Mouse (Mus musculus) hindbrain, embryonic 11.5 days (tissue): ENCODE measurements around the gene Sergef. TPM values are rescaled to one million over a fixed set of nuclear protein-coding genes. Genes with fewer than 3 reads are reported as not detected.

Experiments
- ATAC-seq: fragments of 200-750 bp; cut with Nextera tagmentation; 2 replicates; pipeline ENCODE4 v1.8.0; 2017; ENCODE audit warnings: mild to moderate bottlenecking, moderate TSS enrichment, moderate library complexity; ENCODE audit not compliant: low FRiP score
- DNase-seq: peaks from one replicate; pipeline ENCODE4 v3.0.0-alpha.2; 2015; ENCODE audit warnings: low spot score
- H3K27ac ChIP-seq: fragments of 300-500 bp; sonication (generic); 2 replicates; pipeline ENCODE4 v1.5.1; 2014; ENCODE audit warnings: mild to moderate bottlenecking, low read depth, low read length
- H3K27me3 ChIP-seq: fragments of 300-500 bp; sonication (generic); 2 replicates; pipeline ENCODE4 v1.6.1; 2014; ENCODE audit warnings: mild to moderate bottlenecking, low read length, moderate library complexity, mixed read lengths; ENCODE audit not compliant: control insufficient read depth, insufficient read depth
- H3K36me3 ChIP-seq: fragments of 300-500 bp; sonication (generic); 2 replicates; pipeline ENCODE4 v1.6.1; 2014; ENCODE audit warnings: mild to moderate bottlenecking, low read length, moderate library complexity, mixed read lengths; ENCODE audit not compliant: control insufficient read depth, insufficient read depth
- H3K4me1 ChIP-seq: fragments of 300-500 bp; sonication (generic); replicated peaks from 2 replicates; pipeline ENCODE4 v1.6.1; 2014; ENCODE audit warnings: low read length, mixed read lengths; ENCODE audit not compliant: control insufficient read depth, insufficient read depth
- H3K4me2 ChIP-seq: fragments of 300-500 bp; sonication (generic); replicated peaks from 2 replicates; pipeline ENCODE4 v1.6.1; 2014; ENCODE audit warnings: mild to moderate bottlenecking, low read depth, low read length
- H3K4me3 ChIP-seq: fragments of 300-500 bp; sonication (generic); 2 replicates; pipeline ENCODE4 v1.5.1; 2014; ENCODE audit warnings: low read depth, low read length
- H3K9ac ChIP-seq: fragments of 300-500 bp; sonication (generic); 2 replicates; pipeline ENCODE4 v1.6.1; 2014; ENCODE audit warnings: low read depth, low read length
- H3K9me3 ChIP-seq: fragments of 300-500 bp; sonication (generic); 2 replicates; pipeline ENCODE4 v1.6.1; 2016; ENCODE audit warnings: low read length; ENCODE audit not compliant: control insufficient read depth
- WGBS: fragments of 180-500 bp; shearing (Covaris S2); extraction: QIAGEN DNeasy Blood & Tissue Kit; methylation state at CpG from one replicate; pipeline ENCODE4 v1.1.7; 2014; 5-methylcytosine and 5-hydroxymethylcytosine counted together
- polyA plus RNA-seq: library from polyadenylated mRNA; unstranded; fragments of >200 nt; fragmentation: Nextera tagmentation; extraction: Ambion mirVana; gene quantifications from 2 replicates; pipeline ENCODE4 v1.2.1, GENCODE M21; 2014

Sergef gene
- polyA plus RNA-seq, 1 experiment from 2014 or later: 16.0 TPM

DNA sequence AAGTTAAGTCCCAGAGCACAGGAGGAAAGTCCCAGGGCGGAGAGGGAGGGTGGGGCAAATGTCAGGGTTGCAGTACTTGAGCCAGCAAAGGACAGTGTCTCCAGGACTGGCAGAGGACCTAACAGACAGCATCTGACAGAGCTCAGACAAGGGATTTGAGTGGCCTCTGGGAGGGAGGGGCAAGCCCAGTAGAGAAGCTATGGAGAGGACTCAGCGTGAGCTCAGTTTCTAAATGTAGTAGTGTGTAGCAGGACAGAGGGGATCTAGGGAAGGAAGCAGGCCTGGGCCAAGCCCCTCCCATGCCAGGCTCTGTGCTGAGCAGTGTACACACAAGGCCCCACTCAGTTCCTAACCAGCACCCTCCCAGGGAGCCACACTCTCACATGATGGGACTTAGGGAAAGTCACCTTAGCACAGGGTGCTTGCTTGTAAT is 157.5 kb downstream of the Sergef start:
- H3K4me3 ChIP-seq: no peak overlapping the region
- H3K27ac ChIP-seq: no peak overlapping the region
- H3K9me3 ChIP-seq: no peaks in the 10 kb centered on the region
- 74% methylated on average over 2 of the region's 2 CpGs for WGBS
- no peaks in the 10 kb centered on the region for H3K27me3 ChIP-seq
- no peak overlapping the region for H3K4me2 ChIP-seq
- H3K36me3 ChIP-seq: no peaks in the 10 kb centered on the region
- H3K9ac ChIP-seq: no peak overlapping the region
- H3K4me1 ChIP-seq: no peaks in the 10 kb centered on the region; the same call in 1 of the 2 replicates
- ATAC-seq (no peak), DNase-seq (no peak)

DNA sequence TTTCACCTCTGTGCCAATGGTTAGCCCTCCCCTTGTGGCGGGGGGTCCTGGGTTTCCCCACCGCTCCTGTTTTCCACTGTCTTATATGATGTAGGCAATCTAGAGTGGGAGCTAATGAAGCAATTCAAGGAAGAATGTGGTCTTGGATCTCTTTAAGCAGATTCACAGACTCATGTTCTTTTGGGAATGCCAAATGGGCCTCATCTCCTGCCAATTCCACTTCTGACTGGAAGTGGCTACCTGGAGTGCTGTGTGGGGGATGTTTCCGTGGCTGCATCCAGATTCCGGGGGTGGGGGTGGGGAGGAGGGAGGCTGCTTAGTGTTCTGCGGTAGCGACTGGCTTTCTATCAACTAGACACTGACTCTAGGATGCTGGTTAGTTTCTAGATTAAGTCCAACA is 159.8 kb downstream of the Sergef start:
- no peaks in the 10 kb centered on the region; the same call in 1 of the 2 replicates for H3K4me1 ChIP-seq
- H3K9ac ChIP-seq: no peak overlapping the region
- no peaks in the 10 kb centered on the region for H3K9me3 ChIP-seq
- H3K27me3 ChIP-seq: no peaks in the 10 kb centered on the region
- no peak overlapping the region for H3K27ac ChIP-seq
- no peak overlapping the region for H3K4me2 ChIP-seq
- ATAC-seq: no peak
- 79% methylated on average over 6 of the region's 6 CpGs for WGBS
- DNase-seq: no peak
- no peaks in the 10 kb centered on the region for H3K36me3 ChIP-seq
- H3K4me3 ChIP-seq: no peak overlapping the region

DNA sequence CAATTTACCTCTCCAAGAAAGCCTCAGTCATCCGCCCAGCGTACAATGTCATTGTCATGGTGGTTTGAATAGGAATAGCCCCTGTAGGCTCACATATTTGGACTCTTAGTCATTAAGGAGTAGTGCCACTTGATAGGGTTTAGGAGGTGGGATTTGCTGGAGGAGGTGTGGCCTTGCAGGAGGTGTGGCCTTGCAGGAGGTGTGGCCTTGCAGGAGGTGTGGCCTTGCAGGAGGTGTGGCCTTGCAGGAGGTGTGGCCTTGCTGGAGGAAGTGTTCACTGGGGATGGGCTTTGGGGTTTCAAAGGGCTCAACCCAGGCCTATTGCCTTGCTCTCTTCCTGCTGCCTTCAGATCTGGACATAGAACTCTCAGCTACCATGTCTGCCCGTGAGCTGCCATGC is 162.2 kb downstream of the Sergef start:
- Histone ChIP-seq H3K9me3 (no peaks in the 10 kb centered on the region), H3K4me2 (no peak overlapping the region), H3K9ac (no peak overlapping the region), H3K4me3 (no peak overlapping the region), H3K27me3 (no peaks in the 10 kb centered on the region), H3K4me1 (no peaks in the 10 kb centered on the region; the same call in 1 of the 2 replicates), H3K27ac (no peak overlapping the region), H3K36me3 (no peaks in the 10 kb centered on the region)
- DNase-seq (no peak), ATAC-seq (no peak)
- 94% methylated on average over 3 of the region's 3 CpGs for WGBS

DNA sequence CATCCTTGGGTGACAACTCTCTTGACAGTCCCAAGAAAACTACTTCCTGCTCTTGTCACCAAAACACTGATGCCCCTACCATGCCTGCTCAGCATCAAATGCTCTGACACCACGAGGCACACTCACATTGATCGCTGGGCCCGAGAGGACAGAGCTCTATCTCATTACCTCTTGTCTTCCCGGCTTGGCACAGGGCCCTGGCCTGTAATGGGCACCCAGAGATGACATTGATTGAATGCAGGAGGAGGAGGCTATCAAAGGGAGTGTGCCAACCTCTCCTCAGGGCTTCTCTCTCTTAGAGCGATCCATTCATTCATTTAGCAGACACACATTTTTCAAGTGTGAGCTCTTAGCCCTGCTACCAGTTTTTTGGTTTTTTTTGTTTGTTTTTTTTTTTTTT is 164.1 kb downstream of the Sergef start:
- Histone ChIP-seq H3K36me3 (no peaks in the 10 kb centered on the region), H3K4me1 (no peaks in the 10 kb centered on the region), H3K9ac (no peak overlapping the region), H3K4me3 (no peak overlapping the region), H3K27ac (no peak overlapping the region), H3K9me3 (no peaks in the 10 kb centered on the region), H3K4me2 (no peak overlapping the region), H3K27me3 (no peaks in the 10 kb centered on the region)
- DNase-seq (no peak), ATAC-seq (no peak)
- 86% methylated on average over 5 of the region's 5 CpGs for WGBS

DNA sequence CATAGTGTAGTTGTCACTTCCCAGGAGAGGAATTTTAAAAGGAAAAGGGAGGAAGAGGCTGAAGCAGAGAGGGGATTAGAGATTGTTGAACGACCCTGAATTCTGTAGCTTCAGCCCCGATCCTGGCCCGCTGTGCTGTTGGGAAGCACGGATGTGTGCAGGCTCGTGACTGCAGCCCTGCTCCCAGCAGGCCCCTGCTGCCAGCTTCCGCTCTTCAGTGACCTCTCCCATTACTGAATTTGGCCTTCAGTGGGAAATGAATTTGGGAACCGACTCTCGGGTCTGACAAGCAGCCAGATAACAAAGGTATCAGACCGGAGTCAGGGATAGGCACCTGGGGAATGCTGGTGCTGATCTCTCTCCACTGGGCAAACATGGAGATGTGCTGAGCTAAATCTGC is 166.5 kb downstream of the Sergef start:
- H3K4me2 ChIP-seq: no peak overlapping the region
- no peaks in the 10 kb centered on the region for H3K4me1 ChIP-seq
- no peak overlapping the region for H3K27ac ChIP-seq
- no peak overlapping the region for H3K9ac ChIP-seq
- DNase-seq (no peak), ATAC-seq (no peak)
- no peaks in the 10 kb centered on the region for H3K36me3 ChIP-seq
- 32% methylated on average over 9 of the region's 9 CpGs for WGBS
- H3K4me3 ChIP-seq: no peak overlapping the region
- H3K9me3 ChIP-seq: no peaks in the 10 kb centered on the region
- no peaks in the 10 kb centered on the region for H3K27me3 ChIP-seq

DNA sequence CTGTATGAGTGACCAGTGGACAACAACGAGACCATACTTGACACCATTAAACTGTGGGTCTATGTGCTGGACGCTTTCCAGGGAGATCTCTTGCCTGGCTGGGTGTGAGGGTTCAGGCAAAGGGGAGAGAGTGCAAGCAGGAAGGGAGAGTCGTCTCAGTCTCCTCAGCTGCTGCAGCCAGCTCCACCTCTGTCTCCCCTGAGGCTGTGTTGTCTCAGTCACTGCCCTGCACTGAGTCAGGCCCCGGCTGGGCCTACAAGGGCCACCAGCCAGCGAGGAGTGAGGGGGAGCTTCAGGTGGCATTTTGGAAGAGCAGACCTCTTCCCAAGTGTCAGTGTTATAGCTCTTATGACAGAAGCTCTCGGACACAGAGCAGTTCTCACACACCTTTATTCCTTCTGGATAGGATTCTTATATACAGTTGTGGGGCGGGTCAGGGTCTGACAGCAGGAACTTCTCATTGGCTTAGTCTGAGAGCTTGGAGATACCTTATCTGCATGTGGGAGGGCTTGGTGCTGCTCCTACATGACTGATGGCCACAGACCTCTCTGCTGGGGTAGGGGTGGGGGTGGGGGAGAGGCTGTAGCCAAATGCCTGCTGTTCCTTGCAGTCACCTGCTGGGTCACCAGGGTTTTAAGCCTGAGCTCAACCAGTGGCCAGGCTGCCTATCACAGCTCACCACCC is 168.4 kb downstream of the Sergef start:
- DNase-seq: no peak
- no peak overlapping the region for H3K4me2 ChIP-seq
- no peak for ATAC-seq
- no peak overlapping the region for H3K9ac ChIP-seq
- no peak overlapping the region for H3K27ac ChIP-seq
- 73% methylated on average over 7 of the region's 7 CpGs for WGBS
- H3K4me3 ChIP-seq: no peak overlapping the region
- H3K27me3 ChIP-seq: no peaks in the 10 kb centered on the region
- no peaks in the 10 kb centered on the region for H3K36me3 ChIP-seq
- H3K4me1 ChIP-seq: no peaks in the 10 kb centered on the region
- H3K9me3 ChIP-seq: no peaks in the 10 kb centered on the region

DNA sequence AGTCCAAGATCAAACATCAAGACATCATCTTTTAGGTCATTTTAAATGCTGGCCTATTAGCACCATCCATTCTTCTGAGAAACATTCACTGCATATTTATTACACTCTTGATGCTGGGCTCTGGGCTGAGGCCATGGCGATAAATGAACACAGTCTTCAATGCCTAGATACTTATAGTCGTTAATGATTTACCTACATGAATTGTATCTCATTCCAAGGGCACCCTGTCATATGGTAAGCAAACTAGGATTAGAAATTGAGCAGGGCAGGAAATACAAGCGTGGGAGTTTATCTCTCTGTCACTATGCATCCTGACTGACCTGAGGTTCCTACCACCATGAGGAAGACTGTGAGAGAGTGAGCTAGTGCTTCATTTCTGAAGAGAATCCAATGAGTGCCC is 170.1 kb downstream of the Sergef start:
- no peak overlapping the region for H3K27ac ChIP-seq
- H3K36me3 ChIP-seq: no peaks in the 10 kb centered on the region
- H3K4me3 ChIP-seq: no peak overlapping the region
- no peak for DNase-seq
- 94% methylated on average over 3 of the region's 3 CpGs for WGBS
- H3K4me2 ChIP-seq: no peak overlapping the region
- ATAC-seq: no peak
- no peaks in the 10 kb centered on the region for H3K27me3 ChIP-seq
- no peaks in the 10 kb centered on the region for H3K9me3 ChIP-seq
- no peaks in the 10 kb centered on the region for H3K4me1 ChIP-seq
- no peak overlapping the region for H3K9ac ChIP-seq

DNA sequence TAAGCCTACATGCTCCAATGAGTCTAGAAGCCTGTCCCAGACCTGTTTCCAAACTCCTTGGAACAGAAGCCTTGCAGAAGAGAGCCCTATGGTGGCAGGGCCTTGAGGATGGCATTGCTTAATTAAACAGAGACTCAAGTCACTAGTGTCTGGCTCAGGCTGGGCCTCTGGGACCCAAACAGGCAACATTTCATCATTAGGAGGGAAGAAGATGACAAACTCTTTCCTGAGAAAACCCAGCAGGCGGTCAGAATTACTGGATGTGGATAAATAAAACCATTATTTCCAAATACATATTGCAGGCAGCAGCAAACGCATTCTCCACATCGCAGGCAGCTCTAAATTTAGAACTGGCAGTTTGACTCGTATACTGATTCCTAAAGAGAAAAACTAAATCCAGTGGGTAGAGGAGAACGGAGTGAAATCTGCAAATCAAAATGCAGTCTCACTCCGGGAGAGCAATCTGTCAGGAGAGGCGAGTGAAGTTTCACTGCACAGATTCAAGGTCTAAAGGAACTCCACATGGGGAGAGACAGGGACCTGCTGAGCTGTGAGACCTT is 173.1 kb downstream of the Sergef start:
- H3K36me3 ChIP-seq: no peaks in the 10 kb centered on the region
- DNase-seq (no peak), ATAC-seq (no peak)
- no peak overlapping the region for H3K4me3 ChIP-seq
- H3K9me3 ChIP-seq: no peaks in the 10 kb centered on the region
- H3K4me2 ChIP-seq: no peak overlapping the region
- H3K4me1 ChIP-seq: no peaks in the 10 kb centered on the region
- H3K27ac ChIP-seq: no peak overlapping the region
- no peak overlapping the region for H3K9ac ChIP-seq
- WGBS: 78% methylated on average over 7 of the region's 7 CpGs
- H3K27me3 ChIP-seq: no peaks in the 10 kb centered on the region

DNA sequence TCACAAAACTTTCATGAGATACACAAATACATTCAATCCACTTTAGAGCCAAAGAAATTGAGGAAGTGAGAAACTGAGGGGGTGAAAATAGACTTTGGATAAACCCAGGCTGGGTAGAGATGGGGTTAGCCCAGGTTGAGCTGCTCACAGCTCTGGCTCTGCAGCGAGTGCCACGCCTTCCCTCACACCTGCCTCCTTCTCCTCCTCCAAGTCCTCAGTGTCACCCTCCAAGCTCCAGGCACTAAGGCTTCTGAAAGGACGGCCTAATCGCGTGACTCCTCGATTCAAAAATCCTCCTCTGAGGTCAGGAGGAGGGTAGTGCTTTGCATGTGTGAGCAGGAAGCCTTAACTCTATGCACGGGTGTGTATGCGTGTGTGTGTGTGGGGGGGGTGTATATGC is 176.5 kb downstream of the Sergef start:
- 89% methylated on average over 8 of the region's 8 CpGs for WGBS
- H3K4me1 ChIP-seq: no peaks in the 10 kb centered on the region
- H3K4me2 ChIP-seq: no peak overlapping the region
- no peaks in the 10 kb centered on the region for H3K36me3 ChIP-seq
- no peak overlapping the region for H3K9ac ChIP-seq
- H3K4me3 ChIP-seq: no peak overlapping the region
- no peaks in the 10 kb centered on the region for H3K27me3 ChIP-seq
- DNase-seq (no peak), ATAC-seq (no peak)
- H3K9me3 ChIP-seq: no peaks in the 10 kb centered on the region
- no peak overlapping the region for H3K27ac ChIP-seq
